Mouse (Mus musculus) monocyte, adult 2 months (primary cell): ENCODE data around the gene Xirp1.
A peak's percentile ranks its signal among the peaks of the same experiment; 100 is the strongest.

Experiments
- DNase-seq, 2 experiments: peaks; one replicate each; pipeline ENCODE4 v3.0.0; 2022; ENCODE audit warnings: low spot score in 2 of 2, low read depth in 1 of 2

Gene Xirp1

DNA sequence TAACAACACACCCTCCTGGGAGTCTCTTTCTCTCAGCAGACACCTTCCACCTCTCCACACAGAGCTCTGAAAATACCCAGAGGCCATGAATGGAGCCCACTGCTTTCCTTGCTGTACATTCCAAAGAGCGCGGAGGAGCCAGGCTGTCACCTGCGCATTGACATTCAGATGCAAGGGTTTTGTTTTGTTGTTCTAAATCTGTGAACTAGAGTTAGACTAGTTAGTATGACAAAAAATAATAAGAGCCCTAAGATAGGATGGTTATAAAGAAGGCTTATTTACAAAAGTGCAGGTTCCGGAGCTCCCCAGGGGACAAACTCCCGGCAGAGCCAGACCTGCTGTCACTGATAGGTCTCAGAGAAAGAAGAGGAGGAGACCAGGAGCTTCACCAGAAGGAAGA is 32.1 kb downstream of the Xirp1 start:
- no peak for DNase-seq

- no peak for DNase-seq
These were observed 35.1 kb downstream of the Xirp1 start for GRCm38 (mm10) chr9:119988304-119988703.

- DNase-seq: no peak
These were observed 37.4 kb downstream of the Xirp1 start for GRCm38 (mm10) chr9:119985881-119986574.

DNA sequence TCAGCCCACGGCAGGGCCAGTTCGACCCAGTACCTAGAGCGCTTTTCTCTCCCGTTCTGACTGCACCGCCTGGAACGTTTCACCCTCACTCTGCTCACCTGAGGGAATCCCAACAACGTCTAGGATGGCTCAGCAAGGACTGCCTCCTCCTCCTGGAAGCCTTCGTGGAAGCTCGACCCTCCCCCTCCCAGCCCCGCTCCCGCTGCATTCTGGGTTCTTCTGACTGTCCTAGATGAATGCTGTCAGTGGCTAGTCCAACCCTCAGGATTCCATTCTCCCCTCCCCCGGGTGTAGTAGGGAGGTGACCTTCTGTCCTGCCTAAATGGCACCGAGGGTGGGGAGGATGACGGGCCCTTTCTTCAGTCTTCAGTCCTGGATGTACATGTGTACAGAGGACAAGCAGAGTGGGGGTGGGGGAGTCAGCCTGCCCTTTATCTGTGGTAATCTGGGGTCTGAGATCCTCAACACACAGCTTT is 38.8 kb downstream of the Xirp1 start, which contains the start of gene Csrnp1:
Gene Csrnp1 (minus strand): TSS at position 123 of the 476 bp plus-strand sequence.
- DNase-seq: no peak

- DNase-seq: peak in 1 of 2 experiments; percentile 79
These were observed 39.5 kb downstream of the Xirp1 start for GRCm38 (mm10) chr9:119983585-119984535.

GRCm38 (mm10) chr9:119982956-119983551 is 40.3 kb downstream of the Xirp1 start:
- peak in 1 of 2 experiments; percentile 54 for DNase-seq

- DNase-seq: no peak
These were observed 41.1 kb downstream of the Xirp1 start for GRCm38 (mm10) chr9:119982241-119982811.

- peak in 1 of 2 experiments; percentile 46 for DNase-seq
These were observed 41.9 kb downstream of the Xirp1 start for GRCm38 (mm10) chr9:119981183-119982179.

- DNase-seq: no peak
These were observed 42.6 kb downstream of the Xirp1 start for GRCm38 (mm10) chr9:119980770-119981182.

- no peak for DNase-seq
These were observed 43.6 kb downstream of the Xirp1 start for GRCm38 (mm10) chr9:119979749-119980148.

DNA sequence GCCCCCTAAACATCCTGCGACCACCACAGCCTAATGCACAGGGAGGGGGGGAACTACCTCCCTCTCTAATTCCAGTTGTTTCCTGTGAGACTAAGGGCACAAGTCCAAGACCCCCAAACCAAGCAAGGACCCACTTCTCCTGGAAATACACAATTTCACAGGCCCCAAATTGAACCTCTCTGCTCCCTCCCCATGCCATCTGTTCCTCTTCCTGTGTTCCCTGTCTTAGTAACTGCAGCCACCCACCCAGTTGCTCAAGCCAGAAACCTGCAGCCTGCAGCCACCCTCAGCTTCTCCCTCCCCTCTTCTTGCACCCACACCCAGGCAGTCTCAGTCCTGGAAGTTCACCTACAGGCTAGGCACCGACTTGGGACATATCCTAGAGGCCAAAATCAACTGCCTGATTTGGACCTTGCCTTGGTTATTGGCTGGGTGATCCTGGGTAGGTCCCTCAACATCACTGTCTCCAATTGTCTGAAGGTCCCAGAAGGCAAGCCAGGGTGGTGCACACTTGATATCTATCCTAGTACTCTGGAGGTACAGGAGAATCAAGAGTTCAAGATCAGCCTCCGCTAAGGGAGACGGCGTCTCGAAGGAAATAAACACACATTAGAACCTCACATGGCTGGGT is 44.5 kb downstream of the Xirp1 start:
- DNase-seq: no peak

- DNase-seq: no peak
These were observed 45.1 kb downstream of the Xirp1 start for GRCm38 (mm10) chr9:119978151-119978810.

DNA sequence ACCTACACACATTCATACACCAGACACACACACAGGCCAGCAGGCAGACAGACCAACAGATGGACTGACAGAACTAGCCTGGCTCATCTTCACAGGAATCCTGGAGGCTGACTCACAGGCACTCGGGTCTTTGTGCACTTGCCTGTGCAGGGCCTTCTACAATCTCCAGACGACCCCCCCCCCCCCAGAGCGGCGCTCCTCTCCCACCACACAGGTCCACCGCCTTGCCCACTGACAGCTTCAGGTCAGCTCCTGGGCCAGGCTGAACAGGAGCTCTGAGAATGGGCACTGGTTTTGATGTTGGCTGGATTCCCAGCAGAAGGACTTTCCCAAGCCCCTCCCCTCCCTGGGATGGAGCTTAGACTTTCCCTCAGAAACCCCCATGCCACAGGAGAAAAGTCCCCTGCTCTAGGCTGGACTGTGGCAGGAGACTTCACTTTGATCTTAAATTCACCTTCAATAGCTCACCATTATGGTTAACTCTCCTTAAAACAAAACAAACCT is 45.8 kb downstream of the Xirp1 start:
- no peak for DNase-seq

- no peak for DNase-seq
These were observed 46.5 kb downstream of the Xirp1 start for GRCm38 (mm10) chr9:119976704-119977556.

DNA sequence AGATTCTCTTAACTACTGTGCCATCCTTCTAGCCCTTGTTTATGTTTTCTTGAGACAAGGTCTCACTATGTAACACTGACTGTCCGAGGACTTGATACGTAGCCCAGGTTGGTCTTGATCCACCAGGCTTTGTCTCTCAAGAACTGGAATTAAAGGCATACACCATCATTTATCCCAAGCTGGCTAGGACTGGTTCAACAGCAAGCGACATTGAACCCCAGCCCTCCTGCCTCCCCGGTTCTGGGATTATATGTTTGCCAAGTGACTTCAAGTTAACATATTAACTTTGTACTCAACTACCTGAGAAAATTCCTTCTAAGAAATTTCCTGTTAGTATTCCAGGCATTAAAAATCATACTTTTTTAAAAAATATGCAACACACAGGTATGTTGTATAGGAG is 48.1 kb downstream of the Xirp1 start:
- DNase-seq: no peak

GRCm38 (mm10) chr9:119974609-119975008 is 48.8 kb downstream of the Xirp1 start:
- no peak for DNase-seq

DNA sequence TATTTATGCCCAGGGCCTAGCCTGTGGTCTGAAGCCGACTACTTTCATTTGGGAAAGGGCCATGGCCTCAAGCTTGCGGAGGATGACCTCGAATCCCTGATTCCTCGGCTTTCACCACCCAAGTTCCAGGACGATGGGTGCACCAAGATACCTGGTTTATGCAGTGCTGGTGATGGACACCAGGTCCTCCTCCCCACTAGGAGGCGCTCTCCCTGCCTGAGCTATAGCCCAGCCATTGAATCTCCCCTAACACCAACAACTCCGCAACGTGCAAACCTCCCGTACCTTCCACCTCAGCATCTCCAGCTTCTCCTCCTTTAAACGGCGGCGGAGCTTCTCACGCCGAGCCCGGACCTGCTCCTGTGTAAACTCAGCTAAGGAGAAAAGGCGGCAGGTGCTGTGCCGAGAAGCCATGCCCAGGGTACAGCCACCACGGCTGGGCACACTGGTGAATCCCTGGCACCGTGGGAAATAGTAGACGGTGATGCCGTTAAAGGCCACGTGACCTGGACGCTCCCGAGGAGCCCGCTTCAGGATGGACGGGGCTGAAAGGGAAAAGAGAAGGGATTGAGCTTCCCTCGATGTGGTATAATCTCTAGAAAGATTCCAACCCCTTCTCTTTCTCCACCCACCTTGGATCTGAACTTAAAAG is 49.4 kb downstream of the Xirp1 start:
- DNase-seq: no peak
